Mouse (Mus musculus) C2C12 (cell line): ENCODE measurements around the gene Rnf227. TPM values are rescaled to one million over a fixed set of nuclear protein-coding genes. Genes with fewer than 3 reads are reported as not detected.

Experiments
- H3K27me3 ChIP-seq: one replicate; pipeline ENCODE4 v1.6.1; 2011; ENCODE audit not compliant: control insufficient read depth, insufficient read depth, insufficient read length
- H3K36me3 ChIP-seq: one replicate; pipeline ENCODE4 v1.6.1; 2011; ENCODE audit not compliant: control insufficient read depth, insufficient read depth
- H3K4me3 ChIP-seq: one replicate; pipeline ENCODE4 v1.5.1; 2011; ENCODE audit warnings: mild to moderate bottlenecking, control low read depth; ENCODE audit not compliant: poor library complexity, insufficient read depth, severe bottlenecking
- H3K79me2 ChIP-seq: one replicate; pipeline ENCODE4 v1.6.1; 2011; ENCODE audit not compliant: control insufficient read depth, insufficient read depth
- H3K79me3 ChIP-seq: one replicate; pipeline ENCODE4 v1.6.1; 2011; ENCODE audit warnings: low read depth, control low read depth
- H3ac ChIP-seq: one replicate; pipeline ENCODE3; 2011; ENCODE audit warnings: low read depth; ENCODE audit not compliant: control insufficient read depth, insufficient read length
- CEBPB ChIP-seq: IDR thresholded peaks from one replicate; pipeline ENCODE4 v1.6.1; 2011; ENCODE audit warnings: low read depth, mild to moderate bottlenecking, control low read depth, moderate library complexity
- CTCF ChIP-seq: IDR thresholded peaks from one replicate; pipeline ENCODE4 v1.5.1; 2011; ENCODE audit not compliant: control insufficient read depth, insufficient read depth, insufficient read length
- FOSL1 ChIP-seq: IDR thresholded peaks from one replicate; pipeline ENCODE4 v1.8.0; 2011; ENCODE audit warnings: mild to moderate bottlenecking, low read length; ENCODE audit not compliant: poor library complexity, insufficient read depth, severe bottlenecking
- MAX ChIP-seq: IDR thresholded peaks from one replicate; pipeline ENCODE4 v1.6.1; 2011; ENCODE audit warnings: mild to moderate bottlenecking, control low read depth
- MYOD1 ChIP-seq: IDR thresholded peaks from one replicate; pipeline ENCODE4 v1.6.1; 2011; ENCODE audit warnings: low read depth; ENCODE audit not compliant: control insufficient read depth, insufficient read length
- MYOG ChIP-seq: IDR thresholded peaks from one replicate; pipeline ENCODE4 v1.6.1; 2011; ENCODE audit not compliant: control insufficient read depth, insufficient read length; ENCODE audit errors: extremely low read depth
- USF1 ChIP-seq: IDR thresholded peaks from one replicate; pipeline ENCODE4 v1.6.1; 2011; ENCODE audit warnings: low read depth, mild to moderate bottlenecking, control low read depth, moderate library complexity
- polyA plus RNA-seq: library from polyadenylated mRNA; unstranded; fragments of >200 nt; fragmentation: generic; extraction: Trizol; gene quantifications from one replicate; pipeline ENCODE4 v1.2.1, GENCODE M21; 2012; ENCODE audit warnings: missing spikeins

Rnf227 gene
- polyA plus RNA-seq, 1 experiment: 3.9 TPM

DNA sequence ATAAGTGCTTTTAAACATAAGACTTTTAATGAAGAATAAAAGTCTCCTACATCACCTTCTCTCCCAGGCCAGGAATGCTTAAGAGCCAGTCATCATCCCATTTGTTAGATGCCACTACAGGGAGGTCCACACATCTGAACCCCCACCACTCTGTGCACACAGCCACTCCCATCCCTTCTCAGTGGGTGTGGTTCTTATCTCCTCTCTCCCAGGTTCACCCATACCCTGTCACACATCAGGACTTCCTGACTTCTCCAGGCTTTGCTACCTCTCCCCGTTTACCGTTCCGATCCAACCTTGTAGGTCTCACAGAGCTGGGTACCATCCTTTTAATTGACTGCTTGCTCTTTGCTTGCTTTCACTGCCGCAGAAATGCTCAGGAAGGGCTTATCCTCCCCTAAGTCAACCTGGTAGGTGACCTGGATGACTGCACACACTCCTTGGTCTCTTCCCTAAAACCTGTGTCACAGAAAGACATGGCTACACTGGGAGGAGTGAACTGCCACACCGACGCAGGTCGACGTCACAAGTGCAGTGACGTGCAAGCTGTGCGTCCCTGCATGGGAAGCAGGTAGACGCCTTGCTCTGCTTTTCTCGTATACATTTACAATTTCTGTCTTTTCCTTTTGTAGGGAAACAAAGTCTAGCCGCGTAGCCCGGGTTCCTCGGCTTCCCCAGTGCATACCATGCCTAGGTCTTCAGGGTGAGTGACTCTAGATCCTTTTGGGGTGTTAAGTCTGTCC lies 33.1 kb downstream of the Rnf227 start:
- Histone ChIP-seq H3K79me2 (peaks cover 3% of the 10 kb centered on the region), H3K27me3 (no peaks in the 10 kb centered on the region), H3ac (no peak overlapping the region), H3K36me3 (no peaks in the 10 kb centered on the region), H3K79me3 (no peaks in the 10 kb centered on the region), H3K4me3 (no peak overlapping the region)
- no peak for TF ChIP-seq MYOD1
- no peak for TF ChIP-seq CEBPB

DNA sequence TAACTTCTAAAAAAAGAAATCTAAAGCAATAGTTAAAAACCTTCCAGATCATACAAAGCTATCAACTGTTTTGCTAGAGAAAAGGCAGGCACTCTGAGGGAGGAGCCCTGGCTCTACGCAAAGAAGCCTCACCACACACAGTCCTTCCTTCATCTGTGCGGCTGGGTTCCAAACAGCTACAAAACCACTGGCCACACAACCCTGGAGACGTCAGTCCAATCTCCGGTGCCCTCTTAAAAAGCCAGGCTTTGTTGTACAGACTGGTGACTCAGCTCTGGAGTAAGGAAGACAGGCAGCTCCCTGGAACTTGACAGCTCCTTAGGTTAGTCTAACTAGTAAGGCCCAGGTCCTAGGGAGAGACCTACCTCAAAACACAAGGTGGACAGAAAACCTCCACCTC lies 35.4 kb downstream of the Rnf227 start:
- TF ChIP-seq CTCF (no peak), USF1 (no peak), MAX (no peak), MYOD1 (no peak), CEBPB (no peak), FOSL1 (no peak), MYOG (no peak)
- Histone ChIP-seq H3K27me3 (no peaks in the 10 kb centered on the region), H3K4me3 (no peak overlapping the region), H3K79me2 (no peaks in the 10 kb centered on the region), H3K79me3 (no peaks in the 10 kb centered on the region), H3K36me3 (no peaks in the 10 kb centered on the region), H3ac (no peak overlapping the region)

DNA sequence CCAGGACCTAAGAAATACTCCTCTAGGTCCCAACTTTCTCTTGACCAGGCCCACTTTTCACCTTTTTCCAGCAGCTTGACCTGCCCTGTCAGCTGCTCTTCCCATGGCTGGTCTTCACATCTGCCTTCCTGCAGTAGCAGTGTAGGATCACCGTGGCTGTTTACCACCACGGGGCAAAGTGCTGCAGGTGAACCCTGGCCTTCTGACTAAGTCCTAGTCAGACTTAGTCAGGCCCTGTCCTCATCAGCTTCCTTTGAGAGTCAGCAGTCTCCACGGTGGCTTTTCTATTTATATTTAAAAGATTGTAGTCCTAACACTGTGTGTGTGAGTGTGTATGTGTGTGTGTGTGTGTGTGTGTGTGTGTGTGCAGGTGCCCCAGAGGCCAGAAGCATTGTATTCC lies 37.5 kb downstream of the Rnf227 start:
- no peak for TF ChIP-seq MYOG
- no peak for TF ChIP-seq MYOD1
- no peak for TF ChIP-seq MAX
- TF ChIP-seq FOSL1: no peak
- no peak for TF ChIP-seq CTCF
- no peak for TF ChIP-seq CEBPB
- TF ChIP-seq USF1: no peak
- no peaks in the 10 kb centered on the region for H3K79me2 ChIP-seq
- H3K79me3 ChIP-seq: no peaks in the 10 kb centered on the region
- H3K36me3 ChIP-seq: no peaks in the 10 kb centered on the region
- no peak overlapping the region for H3ac ChIP-seq
- no peaks in the 10 kb centered on the region for H3K27me3 ChIP-seq
- H3K4me3 ChIP-seq: no peak overlapping the region

DNA sequence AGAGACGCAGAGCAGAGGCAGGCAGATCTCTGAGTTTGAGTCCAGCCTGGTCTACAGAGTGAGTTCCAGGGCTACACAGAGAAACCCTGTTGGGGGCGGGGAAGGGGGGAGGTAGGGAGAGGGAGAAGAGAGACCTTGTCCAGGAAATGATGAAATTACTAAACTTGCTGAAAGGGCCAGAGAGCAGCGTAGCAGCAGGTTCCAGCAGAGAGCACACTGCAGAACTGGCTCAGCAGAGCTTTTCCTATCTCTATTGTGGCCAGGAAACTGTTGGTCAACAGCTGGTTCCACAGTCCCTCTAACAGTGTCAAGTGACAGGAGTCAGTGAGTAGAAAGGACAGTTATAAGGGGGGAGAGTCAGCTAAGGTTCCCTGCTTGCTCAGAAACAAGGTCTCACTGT lies 39.3 kb downstream of the Rnf227 start:
- H3K36me3 ChIP-seq: no peaks in the 10 kb centered on the region
- H3K4me3 ChIP-seq: no peak overlapping the region
- no peak overlapping the region for H3ac ChIP-seq
- no peaks in the 10 kb centered on the region for H3K79me3 ChIP-seq
- H3K79me2 ChIP-seq: no peaks in the 10 kb centered on the region
- TF ChIP-seq CEBPB: no peak
- TF ChIP-seq MYOD1: no peak
- no peak for TF ChIP-seq CTCF
- no peak for TF ChIP-seq MAX
- no peaks in the 10 kb centered on the region for H3K27me3 ChIP-seq

DNA sequence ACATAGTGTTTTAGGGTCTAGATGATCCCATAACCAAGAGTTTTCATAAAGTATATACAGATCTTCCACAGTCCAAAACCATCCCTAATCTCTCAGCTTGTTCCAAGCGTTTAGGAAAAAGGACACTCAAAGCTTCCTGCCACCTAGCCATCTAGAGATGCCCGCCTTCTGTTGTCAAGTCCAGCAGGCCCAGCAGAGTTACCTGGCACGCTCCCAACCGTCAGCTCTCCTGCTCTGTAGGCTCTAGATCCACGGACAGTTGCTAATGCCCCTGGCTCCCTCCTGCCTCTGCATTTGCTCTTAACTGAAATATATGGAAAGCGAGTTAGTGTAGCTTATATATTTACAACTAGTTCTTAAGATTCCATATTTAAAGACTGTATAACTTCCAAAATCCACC lies 41.1 kb downstream of the Rnf227 start:
- H3K79me3 ChIP-seq: no peaks in the 10 kb centered on the region
- no peak for TF ChIP-seq CTCF
- no peak for TF ChIP-seq MYOG
- no peak for TF ChIP-seq FOSL1
- no peak for TF ChIP-seq MYOD1
- H3K4me3 ChIP-seq: no peak overlapping the region
- H3K27me3 ChIP-seq: no peaks in the 10 kb centered on the region
- H3K36me3 ChIP-seq: no peaks in the 10 kb centered on the region
- H3ac ChIP-seq: no peak overlapping the region
- H3K79me2 ChIP-seq: no peaks in the 10 kb centered on the region

DNA sequence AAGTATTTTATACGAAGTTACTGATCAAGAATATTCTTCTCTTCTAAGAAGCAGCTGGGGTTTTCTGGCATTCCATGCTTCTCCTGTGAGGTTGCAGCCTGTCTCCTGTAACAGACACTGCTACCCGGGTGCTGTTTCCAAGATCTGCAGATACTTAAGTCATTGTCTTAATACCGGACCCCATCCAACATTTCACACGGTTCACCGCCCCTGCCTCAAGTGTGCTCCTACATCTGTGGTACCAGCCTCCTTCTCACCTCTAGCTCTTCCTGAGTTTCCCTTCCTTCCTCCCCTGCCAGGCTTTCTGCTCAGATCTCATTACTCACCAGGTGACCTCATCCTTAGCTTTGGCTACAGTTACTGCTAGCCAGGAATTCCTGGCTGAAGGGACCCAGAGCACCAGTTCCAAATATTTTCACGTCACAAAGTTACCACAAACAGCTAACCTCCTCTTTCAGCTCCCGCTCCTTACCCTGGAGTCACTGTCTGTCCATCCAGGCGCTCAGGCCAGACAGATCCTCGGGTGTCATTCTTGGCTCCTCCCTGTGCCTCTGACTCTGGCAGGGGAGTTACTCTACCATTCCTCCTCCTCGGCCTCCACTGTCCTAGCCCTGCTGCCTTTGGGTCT lies 42.3 kb downstream of the Rnf227 start:
- Histone ChIP-seq H3K27me3 (no peaks in the 10 kb centered on the region), H3K79me3 (no peaks in the 10 kb centered on the region), H3K4me3 (no peak overlapping the region), H3K36me3 (no peaks in the 10 kb centered on the region), H3K79me2 (no peaks in the 10 kb centered on the region), H3ac (peak overlapping the region; percentile 25)
- TF ChIP-seq MYOG (no peak), MYOD1 (no peak), CTCF (no peak), MAX (peak; percentile 24), CEBPB (no peak), FOSL1 (no peak)
